Mouse (Mus musculus) embryonic facial prominence, embryonic 12.5 days (tissue): ENCODE data around the gene Ssbp3. TPM values are rescaled to one million over a fixed set of nuclear protein-coding genes. Genes with fewer than 3 reads are reported as not detected.

Source experiments
- ATAC-seq: fragments of 200-750 bp; cut with Nextera tagmentation; 2 replicates; pipeline ENCODE4 v1.8.0; 2017; ENCODE audit not compliant: insufficient number of reproducible peaks, insufficient read depth, low FRiP score, low TSS enrichment
- H3K27ac ChIP-seq: fragments of 300-500 bp; sonication (generic); 2 replicates; pipeline ENCODE4 v1.5.1; 2016; ENCODE audit warnings: mild to moderate bottlenecking
- H3K27me3 ChIP-seq: fragments of 300-500 bp; sonication (generic); 2 replicates; pipeline ENCODE4 v1.6.1; 2016; ENCODE audit warnings: mild to moderate bottlenecking, moderate library complexity
- H3K36me3 ChIP-seq: fragments of 300-500 bp; sonication (generic); 2 replicates; pipeline ENCODE4 v1.6.1; 2016; ENCODE audit warnings: mild to moderate bottlenecking
- H3K4me1 ChIP-seq: fragments of 300-500 bp; sonication (generic); 2 replicates; pipeline ENCODE4 v1.6.1; 2016
- H3K4me2 ChIP-seq: fragments of 300-500 bp; sonication (generic); replicated peaks from 2 replicates; pipeline ENCODE4 v1.6.1; 2016; ENCODE audit warnings: mild to moderate bottlenecking, moderate library complexity
- H3K4me3 ChIP-seq: fragments of 300-500 bp; sonication (generic); 2 replicates; pipeline ENCODE4 v1.5.1; 2016; ENCODE audit warnings: mild to moderate bottlenecking
- H3K9ac ChIP-seq: fragments of 300-500 bp; sonication (generic); 2 replicates; pipeline ENCODE4 v1.6.1; 2016; ENCODE audit warnings: mild to moderate bottlenecking, moderate library complexity
- H3K9me3 ChIP-seq: fragments of 300-500 bp; sonication (generic); 2 replicates; pipeline ENCODE4 v1.6.1; 2016; ENCODE audit warnings: mild to moderate bottlenecking, moderate library complexity
- WGBS: fragments of 180-500 bp; shearing (Covaris S2); methylation state at CpG from one replicate; pipeline ENCODE4 v1.1.7; 2016; 5-methylcytosine and 5-hydroxymethylcytosine counted together
- polyA plus RNA-seq: library from polyadenylated mRNA; unstranded; fragments of >200 nt; fragmentation: Nextera tagmentation; extraction: Ambion mirVana; gene quantifications from 2 replicates; pipeline ENCODE4 v1.2.1, GENCODE M21; 2016

Ssbp3 gene
- polyA plus RNA-seq, 1 experiment from 2014 or later: 279 TPM

GRCm38 (mm10) chr4:107096841-107097373 lies 186.4 kb downstream of the Ssbp3 start, which contains the start of gene Cdcp2:
TSS of gene Cdcp2 (plus strand) at chr4:107096891.
- H3K9me3 ChIP-seq: no peaks in the 10 kb centered on the region
- H3K27me3 ChIP-seq: no peaks in the 10 kb centered on the region
- H3K9ac ChIP-seq: peak within 1 kb of the TSS; percentile 19; the same call in 1 of the 2 replicates
- H3K4me3 ChIP-seq: no peak within 1 kb of the TSS
- no peaks in the 10 kb centered on the region for H3K36me3 ChIP-seq
- H3K4me1 ChIP-seq: peaks cover 24% of the 10 kb centered on the region; the same call in 1 of the 2 replicates
- H3K27ac ChIP-seq: no peak within 1 kb of the TSS
- 59% methylated on average over 16 of the region's 16 CpGs for WGBS
- ATAC-seq: no peak
- no peak within 1 kb of the TSS for H3K4me2 ChIP-seq

- H3K4me1 ChIP-seq: peaks cover 24% of the 10 kb centered on the region; the same call in 1 of the 2 replicates
- no peak overlapping the region for H3K4me2 ChIP-seq
- H3K9ac ChIP-seq: no peak overlapping the region
- no peak for ATAC-seq
- H3K4me3 ChIP-seq: no peak overlapping the region
- H3K36me3 ChIP-seq: no peaks in the 10 kb centered on the region
- H3K27me3 ChIP-seq: no peaks in the 10 kb centered on the region
- H3K27ac ChIP-seq: no peak overlapping the region
- no peaks in the 10 kb centered on the region for H3K9me3 ChIP-seq
- WGBS: 56% methylated on average over 15 of the region's 15 CpGs
These were observed 187.4 kb downstream of the Ssbp3 start for GRCm38 (mm10) chr4:107097871-107098270.

- Histone ChIP-seq H3K36me3 (no peaks in the 10 kb centered on the region), H3K4me2 (no peak overlapping the region), H3K9ac (no peak overlapping the region), H3K4me3 (no peak overlapping the region), H3K4me1 (peaks cover 24% of the 10 kb centered on the region; the same call in 1 of the 2 replicates), H3K27me3 (no peaks in the 10 kb centered on the region), H3K27ac (no peak overlapping the region), H3K9me3 (no peaks in the 10 kb centered on the region)
- 50% methylated on average over 10 of the region's 10 CpGs for WGBS
- ATAC-seq: no peak
These were observed 187.9 kb downstream of the Ssbp3 start for GRCm38 (mm10) chr4:107098375-107098774.

GRCm38 (mm10) chr4:107098791-107099525 lies 188.5 kb downstream of the Ssbp3 start:
- Histone ChIP-seq H3K4me2 (no peak overlapping the region), H3K27me3 (no peaks in the 10 kb centered on the region), H3K27ac (no peak overlapping the region), H3K9me3 (no peaks in the 10 kb centered on the region), H3K4me1 (peaks cover 24% of the 10 kb centered on the region; the same call in 1 of the 2 replicates), H3K4me3 (no peak overlapping the region), H3K9ac (no peak overlapping the region), H3K36me3 (no peaks in the 10 kb centered on the region)
- 76% methylated on average over 17 of the region's 17 CpGs for WGBS
- no peak for ATAC-seq

Other genes starting within 250 kb of the Ssbp3 start
- 106 and 109 TPM in 2 replicates for gene Ttc4, start 231.8 kb upstream of the Ssbp3 start, polyA plus RNA-seq
- 0.58 TPM in 1 of 2 replicates, not detected in the other for gene Mroh7, start 179.8 kb upstream of the Ssbp3 start, polyA plus RNA-seq
- 0.19 TPM in 1 of 2 replicates, not detected in the other for gene Fam151a, start 176.8 kb upstream of the Ssbp3 start, polyA plus RNA-seq
- gene Acot11, start 105.7 kb upstream of the Ssbp3 start, polyA plus RNA-seq: 1.9 and 3.0 TPM in 2 replicates
- gene Mrpl37, start 156.2 kb downstream of the Ssbp3 start, polyA plus RNA-seq: 96.9 and 100 TPM in 2 replicates
- 4.6 and 5.9 TPM in 2 replicates for gene Cyb5rl, start 156.3 kb downstream of the Ssbp3 start, polyA plus RNA-seq
- gene Cdcp2, start 186.2 kb downstream of the Ssbp3 start, polyA plus RNA-seq: 0.08 TPM in 2 replicates